Mouse (Mus musculus) CD4-positive helper T cell, adult 2 months (primary cell): Measurements from ENCODE around the gene Lrrc75b.
"Not testable (repeated sequence)": the region's sequence is repeated elsewhere in the genome, so short reads cannot be mapped to it uniquely, and the experiment has no call there.

ENCODE experiments used
- DNase-seq: peaks from one replicate; pipeline ENCODE4 v3.0.0-alpha.2; 2012; ENCODE audit warnings: low read depth, missing footprints, low spot score

The Lrrc75b gene

DNA sequence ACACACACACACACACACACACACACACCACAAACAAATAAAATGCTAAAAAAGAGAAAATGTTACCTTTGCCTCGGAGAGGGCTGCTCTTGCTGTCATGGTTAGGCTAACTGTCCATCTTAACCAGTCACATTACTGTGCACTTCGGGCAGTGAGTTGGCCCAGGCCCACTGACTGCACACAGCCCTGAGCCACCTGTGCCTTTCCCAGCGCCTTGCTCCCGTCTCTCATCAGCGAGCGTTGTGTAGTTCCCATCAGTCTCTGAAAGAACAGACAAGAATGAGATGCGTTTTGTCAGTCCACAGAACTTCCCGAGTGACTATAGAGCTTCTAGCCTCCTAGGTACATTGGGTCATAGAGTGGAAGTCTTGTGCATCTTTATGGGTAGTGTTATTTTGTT, 25.9 kb downstream of the Lrrc75b start:
- DNase-seq = no peak

DNA sequence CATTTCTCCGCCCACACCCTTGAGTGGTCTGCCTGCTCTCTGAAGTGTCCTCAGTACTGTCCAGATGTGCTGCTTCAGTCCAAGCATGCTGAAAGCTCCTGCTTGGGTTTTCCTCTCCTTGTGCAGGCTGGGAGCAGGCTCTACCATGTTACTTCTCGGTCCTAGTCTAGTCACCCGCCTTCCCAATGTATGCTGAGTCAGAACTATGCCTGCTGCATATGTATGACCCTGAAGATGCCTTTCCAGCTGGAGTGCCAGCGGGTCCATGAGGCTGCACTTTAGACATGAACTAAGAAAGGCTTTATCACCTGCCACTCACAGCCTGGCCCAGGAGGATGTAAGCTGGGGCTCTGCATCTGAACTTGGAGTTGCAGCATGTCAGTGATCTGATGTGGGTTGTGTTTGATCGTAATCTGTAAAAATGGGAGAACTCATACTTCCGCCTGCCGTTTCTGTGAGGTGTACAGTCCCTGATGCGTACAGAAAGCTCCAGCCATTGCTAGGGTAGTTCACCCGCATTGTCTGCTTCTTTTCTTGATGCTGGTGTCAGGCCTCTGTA, 28.5 kb downstream of the Lrrc75b start:
- DNase-seq = peak; percentile 82

DNA sequence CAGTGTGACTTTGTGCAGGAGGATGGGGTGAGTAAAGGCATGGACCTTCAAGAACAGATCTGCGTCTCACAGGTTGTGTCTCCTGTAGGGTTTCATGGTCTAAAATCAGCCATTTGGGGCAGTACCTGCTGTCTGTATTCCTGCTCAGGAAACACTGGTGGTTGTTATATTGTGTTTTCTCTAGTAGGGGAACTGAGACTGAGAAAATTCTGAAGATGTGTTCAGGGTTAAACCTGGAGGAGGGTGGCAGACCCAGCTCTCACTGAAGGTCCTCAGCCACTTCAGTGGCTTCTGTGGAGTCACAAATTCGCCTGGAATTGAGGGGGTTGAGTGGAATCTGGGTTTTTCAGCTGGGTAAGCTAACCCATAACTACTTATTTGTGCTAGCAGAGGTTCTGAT, 29.8 kb downstream of the Lrrc75b start:
- no peak for DNase-seq

DNA sequence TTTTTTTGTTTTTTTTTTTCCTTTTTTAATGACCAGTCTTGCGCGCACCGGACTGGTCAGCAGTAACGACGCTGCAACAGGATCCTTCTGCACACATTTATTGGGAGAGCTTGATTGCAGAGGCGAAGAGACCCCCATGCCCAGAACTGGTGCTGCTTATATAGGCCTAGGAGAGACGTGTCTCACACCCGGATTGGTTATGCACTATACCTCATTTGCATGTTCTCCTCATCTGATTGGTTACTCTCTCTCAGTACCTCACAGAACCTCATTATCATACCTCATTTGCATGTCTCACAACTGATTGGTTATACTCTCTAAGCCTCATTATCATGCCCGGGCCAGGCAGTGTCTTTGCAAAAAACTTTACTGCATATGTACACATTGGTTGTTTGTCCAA, 34.7 kb downstream of the Lrrc75b start:
- not testable (repeated sequence) for DNase-seq

DNA sequence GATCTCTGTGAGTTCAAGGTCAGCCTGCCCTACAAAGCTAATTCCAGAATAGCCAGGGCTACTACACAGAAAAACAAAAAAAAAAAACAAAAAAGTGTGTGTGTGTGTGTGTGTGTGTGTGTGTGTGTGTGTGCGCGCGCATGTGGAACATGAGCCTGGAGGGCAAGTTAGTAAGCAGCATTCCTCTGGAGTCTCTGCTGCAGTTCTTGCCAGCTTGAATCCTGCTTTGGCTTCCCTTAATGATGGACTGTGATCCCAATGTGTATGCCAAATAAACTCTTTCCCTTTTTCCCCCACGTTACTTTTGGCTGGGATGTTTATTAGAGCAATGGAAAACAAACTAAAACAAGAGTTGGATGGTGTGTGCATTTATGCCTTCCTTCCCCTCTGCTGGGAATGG, 38.5 kb downstream of the Lrrc75b start:
- DNase-seq = no peak

DNA sequence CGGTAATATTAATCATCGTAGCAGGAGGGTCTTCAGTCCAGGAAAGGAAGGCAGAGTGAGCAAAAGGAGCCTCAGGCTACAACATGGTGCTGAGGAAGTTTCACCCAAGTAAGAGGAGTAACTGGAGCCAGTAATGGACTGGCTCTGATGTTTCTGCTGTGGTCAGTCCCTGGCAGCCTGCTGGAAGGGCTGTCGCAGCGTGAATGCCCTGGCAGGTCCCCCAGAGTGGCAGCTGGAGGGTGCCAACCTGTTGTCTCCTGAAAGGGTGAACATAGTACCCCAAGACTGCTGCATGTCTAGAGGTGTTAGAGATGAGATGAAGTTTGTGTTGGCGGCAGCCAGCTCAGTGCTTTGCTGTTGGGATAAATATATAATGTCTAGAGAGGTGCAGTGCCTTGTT, 39.5 kb downstream of the Lrrc75b start:
- DNase-seq = no peak

DNA sequence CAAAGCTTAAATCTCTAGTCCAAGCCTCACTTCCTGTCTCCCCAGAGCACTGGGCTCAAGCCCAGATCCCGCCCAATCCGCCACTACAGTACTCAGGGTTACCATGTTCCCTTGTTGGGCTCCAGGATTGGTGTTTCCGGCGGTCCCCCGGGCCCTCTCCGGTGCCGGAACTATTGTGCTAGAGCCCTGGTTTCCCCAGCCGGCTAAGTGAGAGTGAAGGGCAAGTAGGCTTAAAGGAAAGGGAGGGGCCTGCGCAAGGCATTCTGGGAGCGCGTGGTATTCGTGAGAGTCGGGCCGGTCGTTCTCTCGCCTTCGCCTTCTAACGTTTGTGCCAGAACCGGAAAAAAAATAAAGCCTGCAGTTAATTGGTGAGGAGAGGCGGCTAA, 42.4 kb downstream of the Lrrc75b start, which contains the start of gene Gucd1:
Gene Gucd1 (minus strand): TSS at position 215 of the 386 bp plus-strand sequence.
- DNase-seq = peak; percentile 97

DNA sequence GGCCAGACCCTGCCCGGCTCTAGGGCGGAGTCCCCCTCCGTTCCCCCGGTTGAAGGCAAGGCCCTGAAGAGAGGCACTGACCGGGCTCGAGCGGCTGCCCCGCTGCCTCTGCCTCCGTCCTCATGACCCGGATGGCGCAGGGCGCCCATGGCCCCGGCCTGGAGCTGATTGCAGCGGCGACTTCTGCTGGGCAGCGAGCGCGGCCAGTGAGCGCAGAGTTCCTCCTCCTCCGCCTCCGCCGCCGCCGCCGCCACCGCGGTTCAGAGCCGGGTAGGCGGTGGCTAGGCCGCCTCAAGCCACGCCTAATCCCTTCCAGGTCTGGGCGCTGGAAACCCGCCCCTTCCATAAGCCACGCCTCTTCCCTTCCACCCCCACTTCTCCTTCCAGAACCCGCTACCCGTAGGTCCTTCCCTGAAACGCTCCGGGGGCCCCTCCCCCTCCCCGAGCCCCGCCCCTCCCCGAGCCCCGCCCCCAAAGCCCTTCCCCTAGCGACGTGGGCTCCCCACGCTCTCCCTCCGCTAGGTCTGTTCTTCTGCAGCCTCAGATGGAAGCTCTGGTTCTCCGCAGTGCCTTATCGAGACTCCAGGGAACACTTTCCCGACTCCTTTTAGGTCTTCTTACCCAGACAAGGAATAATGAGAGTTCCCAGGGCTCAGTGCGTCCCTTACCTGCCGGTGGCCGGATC, 42.9 kb downstream of the Lrrc75b start, which contains the start of gene Snrpd3:
Gene Snrpd3 (plus strand): TSS at position 479 of the 685 bp plus-strand sequence.
- peak; percentile 98 for DNase-seq

DNA sequence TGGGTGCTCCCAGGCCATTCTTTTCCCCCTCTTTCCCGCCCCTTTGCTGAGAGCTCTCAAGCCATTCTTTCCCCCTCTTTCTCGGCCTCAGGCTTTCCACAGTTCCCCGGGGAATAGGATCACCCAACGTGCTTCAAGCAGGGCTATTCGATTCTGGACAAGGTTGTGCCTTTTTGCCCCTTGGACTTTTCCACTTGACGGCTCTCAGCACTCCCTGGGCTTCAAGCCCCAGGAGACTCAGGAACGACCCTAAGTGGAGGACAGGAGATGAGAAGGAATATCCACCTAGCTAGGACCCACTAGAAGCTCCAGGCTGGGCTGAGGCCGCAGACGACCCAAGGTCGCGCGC, 43.4 kb downstream of the Lrrc75b start:
- no peak for DNase-seq

DNA sequence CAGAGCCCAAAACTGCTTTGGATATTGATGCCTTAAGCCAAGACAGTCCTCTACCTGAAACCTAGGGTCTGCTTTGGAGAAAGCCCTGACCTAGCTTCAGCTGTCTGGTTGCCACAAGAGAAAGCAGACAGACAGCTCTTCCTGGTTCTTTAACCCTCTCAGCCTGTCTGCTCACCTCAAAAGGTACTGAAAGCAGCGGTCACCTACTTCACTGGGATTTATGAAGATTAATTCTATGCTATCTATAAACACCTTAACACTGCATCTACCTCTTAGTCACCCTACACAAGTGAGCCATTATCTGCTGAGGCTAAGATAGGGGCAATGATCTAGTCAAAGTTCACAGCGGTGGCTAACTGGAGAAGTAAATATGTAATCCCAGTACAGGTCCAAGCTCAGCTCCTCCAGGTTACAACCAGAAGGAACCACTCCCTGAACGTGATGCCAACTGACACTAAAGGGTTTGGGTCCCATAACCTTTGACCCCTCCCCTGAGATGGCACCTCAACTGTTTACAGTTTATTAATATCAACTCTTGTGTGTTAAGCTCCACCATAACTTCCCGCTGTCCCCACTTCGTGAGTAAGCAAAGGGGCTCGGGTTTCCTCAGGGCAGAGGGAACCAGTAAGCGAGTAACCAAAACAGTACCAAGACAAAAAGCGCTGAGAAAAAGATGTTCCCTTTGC, 43.9 kb downstream of the Lrrc75b start:
- no peak for DNase-seq

DNA sequence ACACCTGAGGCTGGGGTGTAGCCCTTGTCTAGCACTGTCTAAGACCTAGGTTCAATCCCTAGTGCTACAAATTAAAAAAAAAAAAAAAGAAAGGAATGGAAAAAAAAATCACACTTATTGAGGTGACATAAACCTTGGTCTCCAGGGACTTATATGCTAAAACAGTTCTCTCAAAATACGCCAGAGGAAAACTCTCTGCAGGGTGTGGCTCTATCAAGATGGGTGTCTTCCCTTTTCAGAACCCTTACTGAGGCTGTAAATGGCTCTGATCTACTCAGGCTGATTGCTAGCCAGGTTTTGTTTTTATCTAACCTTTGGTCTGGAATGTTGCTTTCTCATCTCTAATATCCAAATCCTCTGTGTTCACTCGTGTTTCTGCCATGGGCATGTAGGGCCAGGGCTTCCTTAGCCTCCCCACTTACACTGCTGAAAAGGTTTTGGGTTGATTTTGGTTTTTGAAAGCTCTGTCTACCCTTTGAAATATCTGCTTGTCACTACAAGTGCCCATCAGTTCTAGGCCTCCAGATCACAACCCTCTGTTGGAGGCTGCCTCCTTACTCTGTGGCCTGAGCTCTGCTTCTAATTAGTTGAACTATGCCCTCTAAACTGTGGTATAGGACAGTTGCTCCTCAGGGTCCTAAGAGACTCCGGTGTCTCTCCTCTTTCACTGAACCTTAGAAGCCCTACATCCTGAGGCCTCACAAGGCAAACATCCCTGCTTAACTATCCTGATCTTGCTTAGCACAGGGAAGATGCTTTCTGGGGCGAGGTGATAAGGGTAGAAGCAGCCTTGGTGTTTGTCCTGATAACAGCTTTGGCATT, 44.7 kb downstream of the Lrrc75b start:
- no peak for DNase-seq

DNA sequence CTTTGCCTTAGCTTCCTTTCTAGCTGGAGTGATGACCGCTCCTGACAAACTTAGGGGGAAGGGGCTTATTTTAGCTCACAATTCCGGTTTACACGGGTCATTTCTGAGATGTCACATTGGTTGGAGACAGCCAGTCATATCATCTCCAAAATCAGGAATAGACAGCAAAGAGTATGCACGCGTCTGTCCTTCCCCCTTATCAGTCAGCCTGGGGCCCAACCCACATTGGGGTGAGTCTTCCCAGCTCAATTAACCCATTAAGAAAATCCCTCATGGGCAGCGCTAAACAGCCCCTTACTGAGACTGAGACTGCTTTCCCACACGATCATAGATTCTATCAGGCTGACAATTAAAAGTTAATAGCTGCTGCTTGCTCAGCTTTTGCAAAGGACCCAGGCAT, 45.8 kb downstream of the Lrrc75b start:
- no peak for DNase-seq

DNA sequence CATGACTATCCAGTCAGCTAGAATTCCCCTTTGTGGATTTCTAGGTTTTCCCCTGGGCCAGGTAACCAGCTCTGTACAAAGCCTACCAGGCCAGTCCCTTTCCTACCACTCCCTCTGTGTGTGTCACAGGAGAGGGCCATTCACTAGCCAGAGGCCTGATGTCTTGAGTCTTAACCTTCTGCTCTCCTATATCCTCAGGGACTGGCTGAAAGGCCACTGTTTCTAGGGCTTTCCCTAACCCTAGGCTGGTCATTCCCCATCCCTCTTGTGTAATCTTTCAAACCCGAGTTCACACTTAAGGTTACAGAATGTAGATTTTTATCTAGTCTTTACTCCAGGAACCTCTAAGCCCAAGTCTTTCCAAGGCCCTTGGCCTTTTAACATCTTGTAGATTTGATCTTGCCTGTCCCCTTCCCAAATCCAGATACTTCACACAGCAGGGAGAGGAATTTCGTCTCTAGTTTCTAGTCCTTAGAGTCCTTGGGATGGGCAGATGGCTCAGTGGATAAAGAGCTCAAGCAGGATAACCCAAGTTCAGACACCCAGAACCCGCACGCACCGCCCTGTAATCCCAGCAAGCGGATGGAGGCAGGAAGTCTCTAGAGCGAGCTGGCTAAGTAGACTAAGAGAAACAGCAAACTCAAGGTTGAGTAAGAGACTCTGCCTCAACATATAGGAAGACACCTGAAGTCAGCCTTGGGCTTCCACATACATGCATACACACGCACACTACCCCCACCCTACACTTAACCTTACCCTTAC, 46.6 kb downstream of the Lrrc75b start:
- DNase-seq = no peak

DNA sequence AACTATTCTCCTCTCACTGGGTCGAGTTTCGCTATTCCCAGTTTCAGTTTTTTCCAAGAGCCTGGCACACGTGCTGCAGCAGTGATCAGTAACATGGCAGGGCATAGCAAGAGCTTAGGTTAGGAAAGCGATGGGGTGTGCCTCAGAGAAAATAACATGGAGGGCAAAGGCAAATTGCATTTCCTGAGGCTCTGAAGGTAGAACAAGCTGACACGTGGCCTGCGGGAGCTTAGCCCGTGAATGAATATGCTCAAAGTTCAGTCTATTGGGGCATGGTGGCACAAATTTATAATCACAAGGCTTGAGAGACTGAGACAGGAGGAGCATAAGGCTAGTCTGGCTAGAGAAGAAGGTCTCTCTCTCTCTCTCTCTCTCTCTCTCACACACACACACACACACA, 47.3 kb downstream of the Lrrc75b start:
- DNase-seq = no peak

DNA sequence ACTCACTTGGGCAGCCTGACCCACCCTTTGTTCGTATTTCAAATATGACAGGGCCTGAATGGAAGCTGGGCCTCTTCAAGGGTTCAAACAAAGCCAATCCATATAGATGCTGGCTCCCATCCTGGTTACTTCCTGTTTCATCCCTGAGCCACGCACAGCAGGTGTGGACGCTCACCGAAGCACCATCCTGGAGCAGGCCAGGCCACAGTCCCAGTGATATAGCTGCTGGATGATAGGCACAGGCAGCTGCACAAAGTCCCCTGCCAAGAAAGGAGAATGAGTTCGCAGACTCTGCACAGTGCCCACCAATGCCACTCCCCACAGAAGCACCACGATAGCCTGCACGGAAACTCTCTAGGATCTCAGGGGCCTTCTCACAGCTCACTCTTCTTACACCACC, 48.2 kb downstream of the Lrrc75b start:
- DNase-seq = no peak

DNA sequence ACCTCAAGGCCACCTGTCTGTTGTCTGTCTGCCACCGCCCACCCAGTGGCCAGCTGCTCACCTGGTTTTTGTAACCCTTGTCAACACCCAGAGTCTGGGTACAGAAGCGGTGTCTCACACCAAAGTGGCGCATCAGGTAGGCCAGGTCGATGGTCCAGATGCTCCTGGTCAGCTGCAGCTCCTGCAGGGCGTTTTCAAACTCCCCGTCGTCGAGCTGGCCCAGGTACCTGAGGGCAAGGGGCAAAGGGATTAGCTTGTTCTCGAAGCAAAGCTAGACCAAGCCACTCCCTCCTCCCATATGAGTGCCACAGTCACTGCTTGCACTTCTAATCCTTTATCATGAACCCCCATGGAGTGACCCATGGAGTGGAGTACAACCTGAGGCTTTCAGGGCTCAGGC, 49.1 kb downstream of the Lrrc75b start:
- no peak for DNase-seq

DNA sequence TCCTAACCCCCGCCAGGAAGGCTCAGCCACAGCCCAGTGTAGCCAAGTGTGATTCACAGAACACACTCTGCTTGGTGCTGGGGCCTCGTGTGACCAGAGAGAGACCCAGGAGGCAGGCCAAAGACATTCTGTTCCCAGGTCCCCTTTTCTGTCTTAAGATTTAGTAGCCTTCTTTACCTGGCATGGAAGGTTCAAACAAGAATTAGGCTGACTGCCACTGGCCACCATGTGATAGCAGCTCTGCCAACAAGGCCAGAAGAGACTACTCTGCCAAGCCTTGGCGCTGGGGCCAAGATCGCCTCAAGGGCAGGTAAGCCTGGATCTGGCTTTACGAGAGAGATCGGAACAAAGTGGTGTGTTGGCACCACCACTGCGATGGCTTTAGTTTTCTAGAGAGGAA, 49.7 kb downstream of the Lrrc75b start:
- DNase-seq = no peak

DNA sequence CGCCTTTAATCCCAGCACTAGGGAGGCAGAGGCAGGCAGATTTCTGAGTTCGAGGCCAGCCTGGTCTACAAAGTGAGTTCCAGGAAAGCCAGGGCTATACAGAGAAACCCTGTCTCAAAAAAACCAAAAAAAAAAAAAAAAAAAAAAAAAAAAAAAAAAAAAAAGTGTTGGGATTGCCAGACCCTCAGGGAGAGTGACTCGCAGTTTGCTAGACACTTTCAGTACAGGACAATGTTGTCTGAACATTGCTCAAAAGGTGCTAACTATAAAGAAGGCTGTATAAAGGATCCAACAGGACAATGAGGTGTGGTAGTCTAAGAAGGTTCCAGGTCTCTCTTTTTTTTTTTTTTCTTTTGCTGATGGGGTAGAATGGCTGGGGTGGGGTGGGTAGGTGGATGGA, 54.2 kb downstream of the Lrrc75b start:
- DNase-seq = not testable (repeated sequence)

DNA sequence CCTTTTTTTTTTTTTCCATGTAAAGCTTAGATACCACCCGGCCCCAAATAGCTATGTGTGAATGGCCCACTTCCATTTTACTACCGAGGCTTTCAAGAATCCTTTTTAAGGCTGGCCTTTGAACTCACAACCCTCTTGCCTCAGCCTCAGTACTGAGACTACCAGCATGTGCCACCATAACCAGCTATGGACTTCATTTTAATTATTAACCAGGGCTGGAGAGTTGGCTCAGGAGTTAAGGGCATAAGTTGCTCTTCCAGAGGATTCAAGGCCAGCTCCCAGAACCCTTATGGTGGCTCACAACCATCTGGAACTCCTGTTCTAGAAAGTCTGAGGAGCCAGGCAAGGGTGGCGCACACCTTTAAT, 55.0 kb downstream of the Lrrc75b start:
- no peak for DNase-seq

DNA sequence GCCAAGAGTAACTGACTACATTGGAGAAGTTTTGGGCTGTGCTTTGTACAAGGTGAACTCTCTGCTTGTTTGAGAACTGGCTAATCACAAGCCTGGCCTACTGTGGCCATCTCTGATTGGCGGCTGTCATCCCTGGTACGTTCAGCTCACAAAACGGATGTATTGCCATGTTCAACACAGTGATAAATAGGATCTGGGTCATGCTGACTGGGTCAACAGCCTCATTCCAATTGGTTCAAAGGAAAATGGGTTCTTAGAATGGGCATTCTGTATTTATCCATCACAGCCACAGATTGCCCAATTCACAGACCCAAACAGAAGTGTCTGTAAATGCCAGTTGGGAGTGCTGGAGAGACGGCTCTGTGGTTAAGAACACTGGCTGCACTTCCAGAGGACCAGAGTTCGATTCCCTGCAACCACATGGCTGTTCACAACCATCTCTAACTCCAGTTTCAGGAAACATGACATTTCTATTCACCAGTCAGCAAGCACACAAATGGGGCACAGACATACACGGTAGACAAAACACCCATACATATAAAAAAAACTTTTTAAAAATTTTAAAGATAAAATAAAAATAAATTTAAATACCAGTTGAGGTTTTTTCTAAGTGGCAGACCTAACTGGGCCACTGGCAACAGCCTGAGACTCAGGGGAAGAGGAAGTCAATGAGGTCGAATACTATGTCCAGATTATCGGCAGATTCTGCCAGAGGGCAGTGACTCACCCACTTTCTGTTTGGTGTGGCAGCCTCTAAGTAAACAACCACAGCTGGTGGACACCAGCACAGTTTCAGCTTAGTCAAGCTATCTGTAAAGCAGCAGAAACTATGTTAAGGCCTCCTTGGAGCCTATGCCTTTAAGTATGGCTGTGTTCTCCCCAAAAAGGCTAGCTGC, 55.6 kb downstream of the Lrrc75b start:
- no peak for DNase-seq

DNA sequence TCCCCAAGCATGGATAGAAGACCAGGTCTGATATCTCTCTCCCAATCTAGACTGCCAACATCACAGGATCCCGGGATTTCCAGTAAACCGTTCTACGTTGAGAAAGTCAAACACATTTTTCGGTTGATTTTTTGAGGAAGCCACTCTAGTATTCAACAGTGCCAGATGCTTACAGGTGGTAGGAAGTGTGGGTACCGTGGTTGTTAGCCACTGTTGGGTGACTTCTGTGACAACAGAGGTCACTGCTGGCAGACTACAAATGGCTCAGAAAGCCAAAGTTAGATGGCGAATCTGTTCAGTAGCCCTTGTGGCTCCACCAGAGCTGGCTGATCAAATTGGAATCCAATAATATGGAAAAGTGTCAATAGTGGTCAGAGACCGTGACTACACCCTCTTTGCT, 56.4 kb downstream of the Lrrc75b start:
- no peak for DNase-seq
